Mouse (Mus musculus) forebrain, embryonic 10.5 days (tissue): ENCODE measurements around the gene Ifngr1. TPM values are rescaled to one million over a fixed set of nuclear protein-coding genes. Genes with fewer than 3 reads are reported as not detected.

Experiments used
- DNase-seq: peaks from one replicate; pipeline ENCODE4 v3.0.0-alpha.2; 2017; ENCODE audit warnings: low spot score; ENCODE audit errors: extremely low spot score
- H3K27ac ChIP-seq: fragments of 300-500 bp; sonication (generic); 2 replicates; pipeline ENCODE4 v1.5.1; 2016; ENCODE audit warnings: mild to moderate bottlenecking
- H3K27me3 ChIP-seq: fragments of 300-500 bp; sonication (generic); 2 replicates; pipeline ENCODE4 v1.6.1; 2016; ENCODE audit warnings: mild to moderate bottlenecking; ENCODE audit not compliant: poor library complexity, severe bottlenecking
- H3K36me3 ChIP-seq: fragments of 300-500 bp; sonication (generic); replicated peaks from 2 replicates; pipeline ENCODE4 v1.6.1; 2016; ENCODE audit warnings: mild to moderate bottlenecking, moderate library complexity
- H3K4me1 ChIP-seq: fragments of 300-500 bp; sonication (generic); 2 replicates; pipeline ENCODE4 v1.6.1; 2016
- H3K4me3 ChIP-seq: fragments of 300-500 bp; sonication (generic); 2 replicates; pipeline ENCODE4 v1.5.1; 2016; ENCODE audit warnings: mild to moderate bottlenecking, moderate library complexity
- H3K9me3 ChIP-seq: fragments of 300-500 bp; sonication (generic); 2 replicates; pipeline ENCODE4 v1.6.1; 2016; ENCODE audit warnings: mild to moderate bottlenecking, moderate library complexity
- WGBS: fragments of 180-500 bp; shearing (Covaris S2); methylation state at CpG from one replicate; pipeline ENCODE4 v1.1.7; 2016; 5-methylcytosine and 5-hydroxymethylcytosine counted together
- polyA plus RNA-seq: library from polyadenylated mRNA; unstranded; fragments of >200 nt; fragmentation: Nextera tagmentation; extraction: Ambion mirVana; gene quantifications from 2 replicates; pipeline ENCODE4 v1.2.1, GENCODE M21; 2016

Gene Ifngr1
- polyA plus RNA-seq, 1 experiment from 2014 or later = 27.7 TPM

GRCm38 (mm10) chr10:19621408-19622048 lies 29.8 kb downstream of the Ifngr1 start, which contains the start of gene Il22ra2:
TSS of gene Il22ra2 (plus strand) at chr10:19621998.
- Histone ChIP-seq H3K4me3 (no peak within 1 kb of the TSS), H3K27ac (no peak within 1 kb of the TSS), H3K36me3 (no peaks in the 10 kb centered on the region), H3K9me3 (no peaks in the 10 kb centered on the region), H3K27me3 (no peaks in the 10 kb centered on the region), H3K4me1 (no peaks in the 10 kb centered on the region; the same call in 1 of the 2 replicates)
- no peak for DNase-seq
- 100% methylated on average over 2 of the region's 2 CpGs for WGBS

GRCm38 (mm10) chr10:19624617-19625016 lies 32.9 kb downstream of the Ifngr1 start:
- Histone ChIP-seq H3K36me3 (no peaks in the 10 kb centered on the region), H3K27me3 (no peaks in the 10 kb centered on the region), H3K27ac (no peak overlapping the region), H3K9me3 (no peaks in the 10 kb centered on the region), H3K4me3 (no peak overlapping the region), H3K4me1 (no peaks in the 10 kb centered on the region)
- 86% methylated on average over 1 of the region's 1 CpGs for WGBS
- no peak for DNase-seq

DNA sequence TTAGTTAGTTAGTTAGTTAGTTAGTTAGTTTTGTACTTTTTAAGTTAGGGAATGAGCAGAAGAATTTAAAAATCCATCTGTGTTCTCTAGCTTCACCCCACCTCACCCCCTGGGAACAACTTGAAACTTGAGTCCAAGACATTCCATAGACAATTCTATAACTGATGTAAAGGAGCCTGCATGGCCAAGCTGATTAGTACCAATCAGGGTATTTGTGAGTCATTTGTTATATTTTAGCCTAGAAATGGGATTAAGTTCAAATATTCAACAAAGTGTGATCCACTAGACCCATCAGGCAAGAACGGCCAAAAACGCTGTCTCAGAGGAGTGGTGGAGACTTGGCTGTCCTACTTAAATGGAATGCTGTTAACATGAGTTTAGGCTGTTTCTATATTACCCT lies 35.6 kb downstream of the Ifngr1 start:
- Histone ChIP-seq H3K27me3 (no peaks in the 10 kb centered on the region), H3K27ac (no peak overlapping the region), H3K36me3 (no peaks in the 10 kb centered on the region), H3K9me3 (no peaks in the 10 kb centered on the region), H3K4me1 (no peaks in the 10 kb centered on the region), H3K4me3 (no peak overlapping the region)
- DNase-seq = no peak
- 92% methylated on average over 2 of the region's 2 CpGs for WGBS

DNA sequence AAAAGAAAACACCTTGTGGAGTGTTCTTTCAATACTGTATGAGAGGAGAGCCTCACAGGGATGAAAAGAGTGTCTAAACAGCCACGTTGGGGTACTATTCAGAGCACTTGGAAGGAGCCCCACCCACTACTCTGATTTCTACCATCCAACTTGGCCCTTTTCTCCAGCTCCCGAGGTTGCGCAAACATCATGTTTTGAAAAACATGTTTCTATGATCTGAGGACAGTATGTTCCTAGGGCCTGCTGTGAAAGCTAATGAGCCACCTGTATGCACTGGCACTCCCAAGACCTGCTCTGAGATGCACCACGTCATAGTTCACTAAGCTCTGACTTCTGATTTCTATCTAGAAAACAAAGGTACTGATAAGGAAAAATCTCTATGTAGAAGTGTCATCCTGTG lies 36.0 kb downstream of the Ifngr1 start:
- Histone ChIP-seq H3K36me3 (no peaks in the 10 kb centered on the region), H3K27ac (no peak overlapping the region), H3K27me3 (no peaks in the 10 kb centered on the region), H3K9me3 (no peaks in the 10 kb centered on the region), H3K4me1 (no peaks in the 10 kb centered on the region), H3K4me3 (no peak overlapping the region)
- DNase-seq = no peak
- WGBS = 90% methylated on average over 4 of the region's 4 CpGs

DNA sequence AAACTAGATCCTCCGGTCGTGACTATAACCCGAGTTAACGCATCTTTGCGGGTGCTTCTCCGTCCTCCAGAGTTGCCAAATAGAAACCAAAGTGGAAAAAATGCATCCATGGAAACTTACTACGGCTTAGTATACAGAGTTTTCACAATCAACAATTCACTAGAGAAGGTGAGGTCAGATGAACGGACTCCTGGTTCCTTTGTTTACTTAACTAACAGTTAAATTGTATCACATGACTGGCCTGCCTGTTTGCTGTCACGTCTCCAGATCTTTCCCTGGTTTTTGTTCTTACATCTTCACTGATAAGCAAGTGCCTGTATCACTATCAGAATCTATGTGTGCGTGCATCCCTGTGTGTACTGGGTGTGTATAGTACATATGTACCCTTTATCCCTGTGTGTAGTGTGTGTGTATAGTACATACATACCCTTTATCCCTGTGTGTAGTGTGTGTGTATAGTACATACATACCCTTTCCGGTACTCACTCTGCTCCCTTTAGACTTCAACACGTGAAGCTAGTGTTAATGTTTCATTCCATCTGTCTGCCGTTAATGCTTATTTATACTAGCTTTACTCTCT lies 40.0 kb downstream of the Ifngr1 start:
- no peak for DNase-seq
- no peaks in the 10 kb centered on the region for H3K4me1 ChIP-seq
- H3K27ac ChIP-seq = no peak overlapping the region
- WGBS = 86% methylated on average over 13 of the region's 13 CpGs
- H3K9me3 ChIP-seq = no peaks in the 10 kb centered on the region
- H3K27me3 ChIP-seq = no peaks in the 10 kb centered on the region
- no peaks in the 10 kb centered on the region for H3K36me3 ChIP-seq
- no peak overlapping the region for H3K4me3 ChIP-seq

- Histone ChIP-seq H3K9me3 (no peaks in the 10 kb centered on the region), H3K27me3 (no peaks in the 10 kb centered on the region), H3K4me3 (no peak overlapping the region), H3K36me3 (no peaks in the 10 kb centered on the region), H3K4me1 (no peaks in the 10 kb centered on the region), H3K27ac (no peak overlapping the region)
- DNase-seq = no peak
- 93% methylated on average over 5 of the region's 5 CpGs for WGBS
Measured at GRCm38 (mm10) chr10:19638851-19639250, 47.1 kb downstream of the Ifngr1 start.

DNA sequence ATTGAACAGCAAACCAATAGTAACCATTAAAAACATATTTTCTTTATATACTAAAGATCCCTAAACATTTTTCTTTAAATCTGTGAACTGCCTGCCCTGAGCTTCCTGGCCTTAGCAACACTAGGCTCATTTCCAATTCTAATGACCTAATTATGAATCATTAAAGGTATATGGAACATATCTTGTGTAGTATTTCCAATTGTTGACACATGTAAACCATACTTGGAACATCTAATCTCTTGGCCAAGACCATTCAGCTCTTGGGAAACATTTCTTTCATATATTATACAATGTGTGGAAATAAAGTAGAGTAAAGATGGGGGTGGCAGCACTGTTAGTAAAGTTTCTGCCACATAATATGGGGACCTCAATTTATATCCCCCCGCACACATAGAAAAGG lies 47.9 kb downstream of the Ifngr1 start:
- H3K4me1 ChIP-seq = no peaks in the 10 kb centered on the region
- H3K9me3 ChIP-seq = no peaks in the 10 kb centered on the region
- H3K27ac ChIP-seq = no peak overlapping the region
- DNase-seq = no peak
- 89% methylated on average over 1 of the region's 1 CpGs for WGBS
- no peak overlapping the region for H3K4me3 ChIP-seq
- no peaks in the 10 kb centered on the region for H3K36me3 ChIP-seq
- H3K27me3 ChIP-seq = no peaks in the 10 kb centered on the region

GRCm38 (mm10) chr10:19645119-19645518 lies 53.4 kb downstream of the Ifngr1 start:
- Histone ChIP-seq H3K4me3 (no peak overlapping the region), H3K27ac (no peak overlapping the region), H3K9me3 (no peaks in the 10 kb centered on the region), H3K27me3 (no peaks in the 10 kb centered on the region), H3K36me3 (no peaks in the 10 kb centered on the region), H3K4me1 (no peaks in the 10 kb centered on the region)
- WGBS = 89% methylated on average over 2 of the region's 2 CpGs
- no peak for DNase-seq

- no peaks in the 10 kb centered on the region for H3K36me3 ChIP-seq
- no peak overlapping the region for H3K4me3 ChIP-seq
- no peak overlapping the region for H3K27ac ChIP-seq
- H3K4me1 ChIP-seq = no peaks in the 10 kb centered on the region
- DNase-seq = no peak
- H3K9me3 ChIP-seq = no peaks in the 10 kb centered on the region
- H3K27me3 ChIP-seq = no peaks in the 10 kb centered on the region
- WGBS = 93% methylated on average over 9 of the region's 9 CpGs
Measured at GRCm38 (mm10) chr10:19657426-19657825, 65.7 kb downstream of the Ifngr1 start.

Other genes with a start within 250 kb of the Ifngr1 start
- 2.1 and 8.1 TPM in 2 replicates for gene Olig3, start 235.4 kb upstream of the Ifngr1 start, polyA plus RNA-seq
- not detected in 2 replicates for gene Il22ra2, start 30.0 kb downstream of the Ifngr1 start, polyA plus RNA-seq
- 0.06 and 0.12 TPM in 2 replicates for gene Il20ra, start 120.6 kb downstream of the Ifngr1 start, polyA plus RNA-seq